Mouse (Mus musculus) CD4-positive naive resting alpha-beta T cell, adult 76 days (primary cell): ENCODE results near the gene Gm17174. TPM values are rescaled to one million over a fixed set of nuclear protein-coding genes. Genes with fewer than 3 reads are reported as not detected.

Experiments used
- total RNA-seq: library from RNA; stranded (reverse); gene quantifications from one replicate; pipeline ENCODE4 v1.2.4, GENCODE M21; 2023

Gm17174 gene
- total RNA-seq = not detected

DNA sequence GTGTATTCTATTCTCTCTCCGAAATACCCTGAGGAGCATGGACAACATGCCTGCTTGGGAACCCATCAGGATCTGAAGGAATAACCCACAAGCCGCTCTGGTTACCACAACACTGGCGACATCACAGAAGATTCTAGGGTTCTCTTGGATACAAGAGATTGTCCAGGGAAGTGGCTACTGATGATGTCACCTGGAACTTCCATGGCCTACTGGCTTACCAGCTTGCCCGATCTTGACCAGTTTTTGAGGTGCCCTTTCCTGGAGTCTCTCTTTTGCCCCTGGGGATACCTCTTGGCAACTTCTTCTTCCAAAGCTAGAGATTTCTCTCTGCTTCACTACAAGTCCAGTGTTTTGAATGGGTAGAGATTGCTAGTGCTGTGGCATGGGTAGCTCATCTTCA is at the start of gene Gm17174:
TSS of gene Gm17174 (minus strand) at position 101 of the 400 bp plus-strand sequence.

DNA sequence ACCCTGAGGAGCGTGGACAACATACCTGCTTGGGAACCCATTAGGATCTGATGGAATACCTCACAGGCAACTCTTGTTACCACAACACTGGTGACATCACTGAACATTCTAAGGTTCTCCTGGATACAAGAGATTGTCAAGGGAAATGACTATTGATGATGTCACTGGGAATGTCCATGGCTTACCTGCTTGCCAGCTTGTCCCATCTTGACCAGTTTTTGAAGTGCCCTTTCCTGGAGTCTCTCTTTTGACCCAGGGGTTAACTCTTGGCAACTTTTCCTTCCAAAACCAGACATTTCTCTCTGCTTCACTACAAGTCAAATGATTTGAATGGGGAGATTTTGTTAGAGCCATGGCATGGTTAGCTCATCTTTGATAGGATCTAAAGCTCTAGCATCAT is 43.6 kb upstream of the Gm17174 start, which contains the start of gene Gm4181:
TSS of gene Gm4181 (minus strand) at position 101 of the 400 bp plus-strand sequence.

DNA sequence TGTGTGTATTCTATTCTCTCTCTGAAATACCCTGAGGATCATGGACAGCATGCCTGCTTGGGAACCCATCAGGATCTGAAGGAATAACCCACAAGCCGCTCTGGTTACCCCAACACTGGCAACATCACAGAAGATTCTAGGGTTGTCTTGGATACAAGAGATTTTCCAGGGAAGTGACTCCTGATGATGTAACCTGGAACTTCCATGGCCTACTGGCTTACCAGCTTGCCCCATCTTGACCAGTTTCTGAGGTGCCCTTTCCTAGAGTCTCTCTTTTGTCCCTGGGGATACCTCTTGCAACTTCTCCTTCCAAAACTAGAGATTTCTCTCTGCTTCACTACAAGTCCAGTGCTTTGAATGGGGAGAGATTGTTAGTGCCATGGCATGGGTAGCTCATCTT is 19.3 kb upstream of the Gm17174 start, which contains the start of gene Gm17078:
TSS of gene Gm17078 (minus strand) at position 101 of the 400 bp plus-strand sequence.

DNA sequence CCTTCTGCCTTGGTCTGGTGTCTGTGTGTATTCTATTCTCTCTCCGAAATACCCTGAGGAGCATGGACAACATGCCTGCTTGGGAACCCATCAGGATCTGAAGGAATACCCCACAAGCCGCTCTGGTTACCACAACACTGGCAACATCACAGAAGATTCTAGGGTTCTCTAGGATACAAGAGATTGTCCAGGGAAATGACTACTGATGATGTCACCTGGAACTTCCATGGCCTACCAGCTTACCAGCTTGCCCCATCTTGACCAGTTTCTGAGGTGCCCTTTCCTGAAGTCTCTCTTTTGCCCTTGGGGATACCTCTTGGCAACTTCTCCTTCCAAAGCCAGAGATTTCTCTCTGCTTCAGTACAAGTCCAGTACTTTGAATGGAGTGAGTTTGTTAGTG is 18.0 kb downstream of the Gm17174 start, which contains the start of gene Gm17175:
TSS of gene Gm17175 (minus strand) at position 101 of the 400 bp plus-strand sequence.

DNA sequence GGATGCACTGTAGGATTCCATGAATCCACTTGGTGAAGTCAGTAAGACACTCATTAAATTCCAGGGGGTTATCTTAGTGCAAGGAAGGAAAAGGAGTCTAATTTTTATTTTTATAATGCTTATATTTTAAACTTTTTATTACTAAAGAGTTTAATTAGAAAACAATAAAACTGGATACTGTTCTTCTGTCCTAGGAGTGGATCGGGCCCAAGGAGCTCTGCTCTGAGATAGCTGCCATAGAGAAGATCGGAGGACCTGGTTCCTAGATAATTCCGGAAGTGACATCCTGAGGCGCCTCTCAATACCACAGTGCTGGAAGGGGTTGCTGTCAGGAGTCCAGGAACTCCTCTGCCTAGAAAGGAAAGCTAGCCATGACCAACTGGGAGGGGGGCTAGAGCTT is 39.4 kb downstream of the Gm17174 start, which contains the start of gene Gm5622:
TSS of gene Gm5622 (plus strand) at position 301 of the 400 bp plus-strand sequence.

Other genes starting within 250 kb of the Gm17174 start
- not detected for gene Gm7247, start 230.4 kb downstream of the Gm17174 start, total RNA-seq
- not detected for gene Vmn2r88, start 181.3 kb downstream of the Gm17174 start, total RNA-seq
- not detected for gene Vmn2r89, start 140.3 kb downstream of the Gm17174 start, total RNA-seq
- not detected for gene Gm5622, start 39.3 kb downstream of the Gm17174 start, total RNA-seq
- not detected for gene Gm17175, start 18.1 kb downstream of the Gm17174 start, total RNA-seq
- not detected for gene Gm17078, start 19.2 kb upstream of the Gm17174 start, total RNA-seq
- gene Gm4181, start 43.5 kb upstream of the Gm17174 start, total RNA-seq = not detected
- gene Gm17079, start 103.3 kb upstream of the Gm17174 start, total RNA-seq = not detected
- not detected for gene Gm5800, start 125.0 kb upstream of the Gm17174 start, total RNA-seq
- not detected for gene Ang4, start 181.5 kb upstream of the Gm17174 start, total RNA-seq
- not detected for gene AY358078, start 207.9 kb upstream of the Gm17174 start, total RNA-seq